Mouse (Mus musculus): Measurements from ENCODE around the gene Inca1. TPM values are rescaled to one million over a fixed set of nuclear protein-coding genes. Genes with fewer than 3 reads are reported as not detected.

Gene Inca1
- total and polyA plus RNA-seq, 3 experiments, result 1.7 to 3.8 (median 3.4) TPM

DNA sequence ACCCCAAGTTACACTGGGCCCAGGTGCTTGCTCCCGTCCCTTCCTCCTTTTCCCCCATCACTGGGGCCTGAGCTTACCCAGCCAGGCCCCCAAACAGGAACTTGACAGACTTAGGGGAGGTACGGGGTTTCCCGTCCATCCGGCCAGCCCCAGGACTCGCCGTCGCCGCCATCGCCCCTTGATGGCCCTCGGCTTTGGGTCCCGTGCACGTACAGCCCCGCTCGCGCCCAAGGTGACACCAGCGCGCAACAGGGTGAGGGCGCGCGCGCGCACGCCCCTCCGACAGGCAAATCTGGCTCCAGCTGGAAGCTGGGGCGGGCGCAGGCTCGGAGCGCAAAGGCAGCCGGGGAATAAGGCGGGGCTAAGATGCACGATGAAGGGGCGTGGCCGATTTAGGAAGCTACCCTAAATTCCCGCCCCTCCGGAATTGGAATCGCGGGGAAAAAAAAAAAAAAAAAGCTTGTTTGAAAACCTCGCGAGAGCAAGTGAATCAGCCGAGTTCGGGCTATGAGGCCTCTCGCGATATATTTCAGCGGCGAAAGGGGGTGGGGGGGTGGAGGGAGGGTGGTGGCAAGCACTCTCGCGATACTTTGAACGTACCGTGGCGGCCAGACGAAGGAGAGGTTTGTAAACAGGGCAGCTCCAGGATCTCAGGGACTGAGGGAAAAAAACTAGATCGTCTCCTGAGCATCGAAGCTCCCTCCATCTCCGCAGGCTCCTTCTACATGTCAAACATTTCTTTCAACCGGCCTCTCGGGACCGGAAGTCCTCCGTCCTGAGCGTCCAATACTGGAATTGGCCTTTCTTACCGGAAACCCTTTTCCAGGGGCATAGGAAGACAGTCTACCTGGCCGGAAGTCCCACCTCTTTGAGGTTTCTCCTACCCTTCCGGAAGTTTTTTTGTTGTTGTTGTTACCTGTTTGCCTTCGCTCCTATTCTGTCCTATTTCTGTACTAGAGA is 53.0 kb downstream of the Inca1 start, which contains the start of the genes Rnf167 and Slc25a11 (continued):
- no peak for TF ChIP-seq ZC3H11A (IDR thresholded peaks at IDR 0.05; ENCODE audit: low read depth, low read length)

DNA sequence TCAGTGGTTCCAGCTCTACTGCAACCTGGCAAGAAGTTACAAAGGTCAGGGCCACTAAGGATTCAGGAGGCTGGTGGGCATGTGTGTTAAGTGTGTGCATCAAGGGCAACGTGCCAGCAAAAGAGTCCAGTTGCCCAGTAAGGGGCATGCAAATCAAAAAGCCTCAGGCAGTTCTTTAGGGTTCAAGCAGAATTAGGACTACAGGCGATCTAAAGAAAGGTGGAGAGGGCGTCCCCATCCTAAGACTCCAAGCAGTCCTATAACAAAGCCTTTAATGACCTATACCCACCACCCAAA is 53.7 kb downstream of the Inca1 start:
- dilution Hi-C loops (cut with MboI; ENCODE audit: extremely low pct_ligation_motif_present, extremely low pct_unique_long_range_greater_than_20kb, low sequenced_read_pairs) (no loop called here), in situ Hi-C loops (cut with MboI; ENCODE audit: low pct_ligation_motif_present, low pct_unique_long_range_greater_than_20kb, low sequenced_read_pairs) (no loop called here)
- no peaks in the 10 kb centered on the region for H3K9me3 ChIP-seq (replicated peaks; ENCODE audit: low read length)
- H3K27ac ChIP-seq (ENCODE audit: insufficient read depth, low read depth), result peak overlapping the region; percentile 58; the same call in 1 of the 2 replicates
- peak overlapping the region; percentile 93 for H3K9ac ChIP-seq (ENCODE audit: insufficient read depth, low read depth)
- peaks cover 25 to 43% of the 10 kb centered on the region in 2 experiments for H3K4me1 ChIP-seq (ENCODE audit: control insufficient read depth in 1 of 2, insufficient read depth in 2 of 2)
- H3K27me3 ChIP-seq (replicated peaks), result no peaks in the 10 kb centered on the region
- peaks cover 44% of the 10 kb centered on the region for H3K79me2 ChIP-seq (replicated peaks; ENCODE audit: control insufficient read depth, extremely low read depth, insufficient read depth, poor library complexity, severe bottlenecking)
- no peak for TF ChIP-seq CTCF (conservative IDR thresholded peaks at IDR 0.05 in 1 of 2, IDR thresholded peaks at IDR 0.05 in 1 of 2; ENCODE audit: low read depth in 2 of 2, low read length in 2 of 2)
- TF ChIP-seq SMC3 (IDR thresholded peaks at IDR 0.05; ENCODE audit: low read depth, low read length), result no peak
- TF ChIP-seq MAFK (IDR thresholded peaks at IDR 0.05; ENCODE audit: insufficient replicate concordance, low read length), result no peak
- TF ChIP-seq CHD1 (IDR thresholded peaks at IDR 0.05; ENCODE audit: low read depth, low read length), result peak; percentile 40; the same call in 1 of the 2 replicates
- no peak for TF ChIP-seq KAT2A (IDR thresholded peaks at IDR 0.05; ENCODE audit: insufficient replicate concordance, low read length)
- no peak for TF ChIP-seq ZKSCAN1 (IDR thresholded peaks at IDR 0.05; ENCODE audit: borderline replicate concordance, low read depth, low read length)
- TF ChIP-seq POLR2AphosphoS2 (IDR thresholded peaks at IDR 0.05; ENCODE audit: low read depth, low read length), result no peak
- peak overlapping the region; percentile 81 for H3K4me2 ChIP-seq (ENCODE audit: insufficient read depth, low read depth, poor library complexity, severe bottlenecking)
- no peak for DNase-seq (ENCODE audit: extremely low read depth)
- peak overlapping the region; percentile 66 to 99 (median 80) for H3K4me3 ChIP-seq (replicated peaks in 1 of 3; ENCODE audit: low read depth in 2 of 3, low read length in 2 of 3, poor library complexity in 1 of 3)
- H3K36me3 ChIP-seq (replicated peaks in 1 of 2; ENCODE audit: control insufficient read depth in 1 of 2, insufficient read depth in 1 of 2, low read length in 1 of 2), result peaks cover 34 to 72% of the 10 kb centered on the region in 2 experiments

DNA sequence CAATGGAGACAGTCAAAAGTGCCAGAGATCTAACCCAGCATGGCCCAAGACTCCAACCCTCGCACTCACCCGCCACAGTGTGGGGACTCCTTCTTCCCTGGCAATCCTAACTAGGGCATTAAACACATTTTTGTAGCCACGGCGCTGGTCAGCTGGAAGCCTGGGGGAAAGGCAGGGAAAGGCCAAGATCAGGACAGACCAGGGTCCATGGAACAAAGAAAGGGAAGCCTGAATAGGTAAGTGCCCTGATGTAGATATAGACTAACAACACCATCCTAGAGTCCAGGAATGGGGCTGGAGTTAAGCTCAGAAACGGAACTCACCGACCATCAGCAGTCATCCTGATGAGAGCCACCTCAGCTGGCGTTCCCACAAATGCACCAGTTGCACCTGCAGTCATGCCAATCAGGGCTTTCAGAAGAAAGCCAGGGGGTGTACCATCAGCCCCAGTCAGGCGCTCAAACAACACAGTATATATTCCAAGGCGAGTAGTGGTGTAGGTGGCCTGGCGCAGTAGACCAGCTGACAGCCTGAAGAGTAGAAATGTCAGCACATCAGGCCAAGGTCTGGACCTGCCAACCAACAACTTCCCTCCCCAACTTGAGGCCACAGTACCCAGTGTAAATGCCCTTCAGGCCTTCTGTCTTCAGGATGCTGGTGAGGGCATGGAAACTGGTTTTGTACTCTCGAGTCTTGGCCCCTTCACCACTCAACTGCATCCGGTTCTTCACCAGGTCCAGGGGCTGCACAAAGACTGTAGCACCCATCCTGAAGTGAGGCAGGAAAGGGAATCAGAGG is 54.3 kb downstream of the Inca1 start:
- Histone ChIP-seq H3K36me3 (replicated peaks in 1 of 2; ENCODE audit: control insufficient read depth in 1 of 2, insufficient read depth in 1 of 2, low read length in 1 of 2) (peaks cover 29 to 67% of the 10 kb centered on the region in 2 experiments), H3K9ac (ENCODE audit: insufficient read depth, low read depth) (peak overlapping the region; percentile 93), H3K4me3 (replicated peaks in 1 of 3; ENCODE audit: low read depth in 2 of 3, low read length in 2 of 3, poor library complexity in 1 of 3) (peak overlapping the region; percentile 66 to 99 (median 80)), H3K4me2 (ENCODE audit: insufficient read depth, low read depth, poor library complexity, severe bottlenecking) (peak overlapping the region; percentile 81), H3K27ac (ENCODE audit: insufficient read depth, low read depth) (no peak overlapping the region), H3K27me3 (replicated peaks) (no peaks in the 10 kb centered on the region), H3K79me2 (replicated peaks; ENCODE audit: control insufficient read depth, extremely low read depth, insufficient read depth, poor library complexity, severe bottlenecking) (peaks cover 39% of the 10 kb centered on the region), H3K9me3 (replicated peaks; ENCODE audit: low read length) (no peaks in the 10 kb centered on the region), H3K4me1 (ENCODE audit: control insufficient read depth in 1 of 2, insufficient read depth in 2 of 2) (peaks cover 20 to 38% of the 10 kb centered on the region in 2 experiments)
- dilution Hi-C loops (cut with MboI; ENCODE audit: extremely low pct_ligation_motif_present, extremely low pct_unique_long_range_greater_than_20kb, low sequenced_read_pairs) (no loop called here), in situ Hi-C loops (cut with MboI; ENCODE audit: low pct_ligation_motif_present, low pct_unique_long_range_greater_than_20kb, low sequenced_read_pairs) (no loop called here)
- peak; percentile 17 for DNase-seq (ENCODE audit: extremely low read depth)
- TF ChIP-seq RCOR1 (conservative IDR thresholded peaks at IDR 0.05; ENCODE audit: low read depth, low read length), result no peak
- no peak for TF ChIP-seq MAX (IDR thresholded peaks at IDR 0.05; ENCODE audit: low read length)
- TF ChIP-seq POLR2AphosphoS2 (IDR thresholded peaks at IDR 0.05; ENCODE audit: low read depth, low read length), result no peak
- no peak for TF ChIP-seq MEF2A (IDR thresholded peaks at IDR 0.05; ENCODE audit: borderline replicate concordance, low read depth, low read length)
- TF ChIP-seq ZMIZ1 (IDR thresholded peaks at IDR 0.05; ENCODE audit: low read depth, low read length), result no peak
- no peak for TF ChIP-seq MXI1 (IDR thresholded peaks at IDR 0.05; ENCODE audit: low read depth, low read length)
- TF ChIP-seq ZNF384 (IDR thresholded peaks at IDR 0.05; ENCODE audit: low read depth, low read length), result no peak
- TF ChIP-seq E2F4 (IDR thresholded peaks at IDR 0.05; ENCODE audit: insufficient replicate concordance, low read depth, low read length), result no peak
- TF ChIP-seq JUND (conservative IDR thresholded peaks at IDR 0.05; ENCODE audit: low read depth, low read length), result no peak
